Mouse (Mus musculus) erythroid progenitor cell, adult 5-6 weeks (primary cell): Measurements from ENCODE around the gene Gm28041. TPM values are rescaled to one million over a fixed set of nuclear protein-coding genes. Genes with fewer than 3 reads are reported as not detected.
"Not testable (repeated sequence)": the region's sequence is repeated elsewhere in the genome, so short reads cannot be mapped to it uniquely, and the experiment has no call there.

Source experiments
- ATAC-seq: replicated peaks from 2 replicates; pipeline ENCODE4 v1.8.0; 2016; ENCODE audit warnings: moderate number of reproducible peaks, mild to moderate bottlenecking, moderate TSS enrichment, inconsistent platforms; ENCODE audit not compliant: poor library complexity, low FRiP score, severe bottlenecking
- total RNA-seq, 2 experiments: library from RNA; stranded (forward) in 1 of 2; stranded (reverse) in 1 of 2; fragments of 150-400 nt in 1 of 2; fragments of 186-747, 209-891 nt in 1 of 2; gene quantifications; 2 replicates each; pipeline versions ENCODE4 v1.2.3 to v1.2.4; 2015 to 2017; ENCODE audit warnings: low replicate concordance in 2 of 2

The Gm28041 gene
- total RNA-seq (2015; ENCODE audit: low replicate concordance) (not detected in 2 replicates), total RNA-seq (2017; ENCODE audit: low replicate concordance) (not detected in 2 replicates)

DNA sequence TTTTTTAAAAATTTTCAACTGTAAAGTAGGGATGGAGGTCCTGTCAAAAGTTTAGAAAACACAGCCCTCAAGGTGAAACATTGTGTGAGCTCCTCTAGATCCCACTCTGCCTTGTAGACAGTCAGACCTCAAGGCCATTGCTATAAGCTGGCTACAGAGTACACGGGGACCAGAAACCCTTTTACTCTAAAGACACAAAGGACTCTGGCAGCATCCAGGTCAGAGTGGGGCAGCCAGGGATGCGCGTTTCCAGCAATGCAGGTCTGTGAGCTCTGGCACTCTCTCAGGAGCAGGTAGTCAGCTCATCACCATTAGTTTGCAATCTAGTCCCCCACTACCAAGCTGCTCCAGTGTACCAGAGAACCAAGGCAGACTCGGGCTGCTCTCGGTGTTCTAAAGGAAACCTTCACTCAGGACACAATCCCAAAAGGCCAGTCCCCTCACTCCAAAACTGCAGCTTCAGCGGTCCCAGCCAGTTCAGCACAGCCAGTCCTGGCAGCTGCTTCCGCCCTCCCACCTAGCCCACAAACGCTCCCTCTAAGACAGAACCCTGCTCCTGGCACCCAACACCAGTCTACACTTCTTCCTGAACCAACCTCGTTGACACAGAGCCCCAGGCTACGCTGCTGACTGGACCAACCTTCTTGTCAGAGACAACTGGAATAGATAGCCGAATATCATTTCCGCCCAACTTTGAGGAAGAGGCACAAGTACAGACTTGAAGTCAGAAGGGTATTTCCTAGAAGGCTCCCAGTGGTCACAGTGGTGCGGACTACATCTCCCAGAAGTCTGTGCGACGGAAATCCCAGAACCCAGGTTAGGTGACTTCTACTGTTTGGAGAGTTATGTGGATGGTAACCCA, at the start of gene Gm28041, which contains the start of gene Zfp456:
Gene Gm28041 (minus strand): TSS at position 684 of the 862 bp plus-strand sequence.
Gene Zfp456 (minus strand): TSS at position 761 of the 862 bp plus-strand sequence.
- peak; percentile 80 for ATAC-seq

DNA sequence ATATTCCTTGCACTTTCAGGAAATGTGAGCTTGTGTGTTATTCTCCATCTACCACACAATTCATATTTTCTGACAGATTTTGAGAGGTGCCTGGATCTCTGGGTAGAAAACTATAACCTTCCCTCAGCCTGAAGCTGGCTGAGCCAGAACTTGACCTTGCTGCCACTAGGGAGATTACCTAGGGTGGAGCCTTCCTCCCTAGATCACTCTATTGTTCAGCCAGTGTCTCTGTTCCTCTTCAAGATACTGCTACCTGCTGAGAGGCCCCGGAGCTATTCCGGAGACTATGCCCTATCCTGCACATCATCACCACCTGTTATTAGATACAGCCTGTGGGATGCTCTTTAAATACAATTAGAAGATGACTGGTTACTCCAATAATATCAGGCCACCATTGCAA, 47.0 kb upstream of the Gm28041 start:
- not testable (repeated sequence) for ATAC-seq

DNA sequence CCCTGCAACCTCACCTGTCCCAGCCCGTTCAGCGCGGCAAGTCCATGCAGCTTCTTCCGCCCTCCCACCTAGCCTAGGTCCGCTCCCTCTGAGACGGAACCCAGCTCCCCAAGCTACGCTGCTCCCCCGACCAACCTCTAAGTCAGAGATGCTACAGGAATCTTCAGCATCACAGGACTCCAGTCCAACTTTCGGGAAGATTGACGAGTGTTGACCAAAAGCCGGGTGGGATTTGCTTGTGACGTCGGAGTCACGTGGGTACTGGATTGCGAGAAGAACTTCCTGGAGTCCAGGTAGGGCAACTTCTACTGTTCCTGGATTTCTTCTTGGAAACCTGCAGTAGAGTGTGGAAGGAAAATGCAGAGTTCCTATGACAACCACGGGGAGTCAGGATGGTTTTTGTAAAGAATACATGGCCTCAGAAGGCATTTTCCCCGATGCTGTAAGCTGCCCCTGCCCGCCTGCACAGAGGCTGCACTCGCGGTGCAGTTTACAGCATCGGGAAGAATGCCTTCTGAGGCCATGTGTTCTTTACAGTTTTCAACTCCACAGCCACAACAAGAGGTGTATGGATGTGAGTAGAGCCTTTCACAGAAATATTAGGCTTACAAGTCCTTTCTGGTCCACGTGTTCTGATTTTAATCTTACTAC, 45.8 kb upstream of the Gm28041 start, which contains the start of gene Zfp459:
Gene Zfp459 (minus strand): TSS at position 212 of the 651 bp plus-strand sequence.
- peak; percentile 30; the same call in 1 of the 2 replicates for ATAC-seq

DNA sequence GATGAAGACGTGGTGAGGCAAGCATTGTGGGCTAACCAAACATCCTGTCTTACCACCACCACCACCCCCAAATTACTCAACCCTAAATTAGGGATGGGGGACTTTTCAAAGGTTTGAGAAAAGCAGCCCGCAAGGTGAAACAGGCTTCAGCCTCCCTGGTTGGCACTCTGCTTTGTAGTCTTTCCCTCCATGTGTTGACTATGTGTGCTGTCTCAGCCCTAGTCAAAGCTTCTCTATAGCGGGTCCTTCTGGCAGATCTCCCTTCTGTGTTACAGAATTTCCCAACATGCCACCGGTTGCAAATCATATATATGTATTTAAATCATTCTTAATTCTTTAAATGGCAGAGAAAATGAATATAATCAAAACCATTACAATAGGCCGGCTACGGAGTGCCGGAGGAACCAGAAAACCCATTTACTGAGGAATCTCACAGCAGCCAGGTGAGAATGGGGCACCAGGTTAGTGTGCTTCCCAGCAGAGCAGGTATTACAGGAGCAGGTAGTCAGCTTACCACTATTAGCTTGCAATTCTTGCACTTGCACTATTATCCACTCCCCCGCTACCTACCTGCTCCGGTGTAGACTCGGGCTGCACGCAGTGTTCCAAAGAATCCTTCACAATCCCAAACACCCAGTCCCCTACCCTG, 45.1 kb upstream of the Gm28041 start:
- ATAC-seq: no peak

DNA sequence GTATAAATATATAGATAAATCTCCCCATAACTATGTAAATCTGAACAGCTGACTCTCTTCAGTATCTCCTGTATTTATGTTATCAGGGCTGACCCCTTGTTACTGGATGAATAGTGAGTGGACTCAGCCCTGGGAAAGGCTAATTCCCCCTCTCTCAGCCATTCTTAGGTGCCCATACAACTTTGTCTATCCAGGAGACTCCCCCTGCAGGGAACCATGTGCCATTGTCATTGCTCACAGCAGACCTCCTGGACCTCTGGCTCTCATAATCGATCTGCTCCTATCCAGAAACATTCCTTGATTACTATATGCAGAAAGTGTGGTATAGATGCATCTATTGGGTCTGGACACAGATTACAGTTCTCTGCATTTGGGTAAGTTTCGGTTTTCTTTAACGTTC, 41.3 kb upstream of the Gm28041 start:
- ATAC-seq: no peak

DNA sequence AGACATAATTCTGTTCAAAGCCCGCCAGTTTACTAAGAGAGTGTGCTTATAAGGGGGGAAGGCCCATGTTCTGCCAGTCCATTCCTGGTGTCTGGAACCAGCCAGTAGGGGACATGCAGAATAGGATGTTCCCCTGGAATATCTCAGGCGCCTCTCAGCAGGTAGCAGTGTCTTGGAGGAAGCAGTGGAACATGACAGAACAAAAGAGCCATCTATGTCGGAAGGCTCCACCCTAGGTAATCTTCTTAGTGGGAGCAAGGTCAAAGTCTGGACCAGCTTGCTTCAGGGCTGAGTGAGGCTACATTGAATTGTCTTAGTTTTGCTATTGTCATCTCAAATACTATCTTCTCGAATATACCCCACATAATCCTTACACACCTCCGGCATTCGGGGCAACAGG, 40.2 kb upstream of the Gm28041 start:
- ATAC-seq: no peak

DNA sequence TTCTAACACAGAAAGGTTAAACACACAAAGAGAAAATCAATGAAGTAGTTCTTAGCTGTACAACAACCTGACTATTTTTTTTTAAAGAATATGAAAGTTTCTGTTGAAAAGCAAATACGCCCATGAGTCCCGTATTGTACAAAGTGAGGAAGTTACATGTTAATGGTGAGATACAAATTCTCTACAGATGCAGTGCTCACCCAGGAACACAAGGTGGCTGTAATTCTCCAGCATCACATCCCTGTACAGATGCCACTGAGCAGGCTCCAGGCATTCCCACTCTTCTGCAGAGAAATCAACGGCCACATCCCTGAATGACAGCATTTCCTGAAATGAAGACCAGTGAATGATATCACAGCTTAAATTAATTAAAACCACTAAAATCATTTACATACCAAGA, 38.1 kb upstream of the Gm28041 start:
- not testable (repeated sequence) for ATAC-seq

DNA sequence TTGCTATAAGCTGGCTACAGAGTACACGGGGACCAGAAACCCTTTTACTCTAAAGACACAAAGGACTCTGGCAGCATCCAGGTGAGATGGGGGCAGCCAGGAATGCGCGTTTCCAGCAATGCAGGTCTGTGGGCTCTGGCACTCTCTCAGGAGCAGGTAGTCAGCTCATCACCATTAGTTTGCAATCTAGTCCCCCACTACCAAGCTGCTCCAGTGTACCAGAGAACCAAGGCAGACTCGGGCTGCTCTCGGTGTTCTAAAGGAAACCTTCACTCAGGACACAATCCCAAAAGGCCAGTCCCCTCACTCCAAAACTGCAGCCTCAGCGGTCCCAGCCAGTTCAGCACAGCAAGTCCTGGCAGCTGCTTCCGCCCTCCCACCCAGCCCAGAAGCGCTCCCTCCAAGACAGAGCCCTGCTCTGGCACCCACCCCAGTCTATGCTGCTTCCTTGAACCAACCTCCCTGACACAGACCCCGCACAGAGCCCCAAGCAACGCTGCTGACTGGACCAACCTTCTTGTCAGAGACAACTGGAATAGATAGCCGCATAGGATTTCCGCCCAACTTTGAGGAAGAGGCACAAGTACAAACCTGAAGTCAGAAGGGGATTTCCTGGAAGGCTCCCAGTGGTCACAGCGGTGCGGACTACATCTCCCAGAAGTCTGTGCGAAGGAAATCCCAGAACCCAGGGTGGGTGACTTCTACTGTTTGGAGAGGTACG, 23.8 kb upstream of the Gm28041 start, which contains the start of gene Zfp429:
Gene Zfp429 (minus strand): TSS at position 637 of the 721 bp plus-strand sequence.
- ATAC-seq: peak; percentile 49; the same call in 1 of the 2 replicates

DNA sequence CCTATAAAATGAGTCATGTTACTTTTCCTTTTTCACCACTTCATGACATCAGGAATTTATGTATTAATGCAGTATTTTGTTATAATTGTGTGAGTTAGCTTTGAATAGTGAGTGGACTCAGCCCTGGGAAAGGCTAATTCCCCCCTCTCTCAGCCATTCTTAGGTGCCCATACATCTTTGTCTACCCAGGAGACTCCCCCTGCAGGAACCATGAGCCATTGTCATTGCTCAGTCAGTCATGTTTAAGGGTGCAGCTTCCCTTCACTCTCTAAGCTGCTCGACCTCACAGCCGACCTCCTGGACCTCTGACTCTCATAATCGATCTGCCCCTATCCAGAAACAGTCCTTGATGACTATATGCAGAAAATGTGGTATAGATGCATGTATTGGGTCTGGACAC, 722 bp upstream of the Gm28041 start:
- not testable (repeated sequence) for ATAC-seq

DNA sequence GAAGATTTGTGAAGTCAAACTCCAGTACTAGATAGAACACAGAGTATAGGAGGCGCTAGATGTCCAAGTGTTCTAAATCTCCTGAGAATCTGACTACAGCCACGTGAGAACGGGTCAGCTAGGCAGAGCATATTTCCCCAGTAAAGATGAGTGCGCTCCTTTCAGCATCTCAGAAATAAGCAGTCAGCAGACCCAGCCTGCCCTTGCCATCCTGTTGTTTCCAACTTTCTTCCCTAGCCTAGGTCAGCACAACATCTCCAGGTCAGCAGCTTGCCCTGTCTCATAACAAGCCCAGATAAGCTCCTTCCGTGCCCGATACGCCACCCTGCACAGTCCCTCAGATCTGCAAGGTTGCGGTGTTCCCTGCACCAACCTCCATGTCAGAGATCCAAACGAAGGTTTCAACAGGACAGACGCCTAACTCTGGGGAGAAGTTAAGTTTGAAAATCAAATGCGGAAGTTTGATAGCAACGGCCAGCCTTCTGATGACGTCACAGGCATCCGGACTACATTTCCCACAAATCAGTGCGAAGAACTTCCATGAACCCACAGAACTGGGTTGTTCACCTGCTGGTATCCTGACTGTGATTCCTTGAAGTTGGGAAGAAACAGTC, 15.3 kb downstream of the Gm28041 start, which contains the start of the genes Gm28044 and Zfp953:
Gene Gm28044 (minus strand): TSS at position 406 of the 614 bp plus-strand sequence.
Gene Zfp953 (minus strand): TSS at position 475 of the 614 bp plus-strand sequence.
- peak; percentile 90 for ATAC-seq

DNA sequence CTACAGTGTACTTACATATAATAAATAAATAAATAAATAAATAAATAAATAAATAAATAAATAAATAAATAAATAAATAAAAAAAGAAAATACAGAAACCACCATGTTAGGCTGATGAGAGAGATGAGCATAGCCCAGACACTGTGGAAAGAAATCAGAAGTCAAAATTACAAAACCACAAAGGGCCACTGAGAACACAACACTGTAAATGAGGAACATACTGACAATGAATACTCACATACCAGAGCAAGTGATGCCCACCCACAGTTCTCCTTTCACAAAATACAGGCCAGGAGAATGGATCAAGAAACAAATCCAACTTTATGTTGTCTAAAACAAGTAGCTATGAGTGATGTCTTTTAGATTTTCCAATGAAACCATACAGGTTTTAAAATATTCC, 23.7 kb downstream of the Gm28041 start:
- no peak for ATAC-seq

DNA sequence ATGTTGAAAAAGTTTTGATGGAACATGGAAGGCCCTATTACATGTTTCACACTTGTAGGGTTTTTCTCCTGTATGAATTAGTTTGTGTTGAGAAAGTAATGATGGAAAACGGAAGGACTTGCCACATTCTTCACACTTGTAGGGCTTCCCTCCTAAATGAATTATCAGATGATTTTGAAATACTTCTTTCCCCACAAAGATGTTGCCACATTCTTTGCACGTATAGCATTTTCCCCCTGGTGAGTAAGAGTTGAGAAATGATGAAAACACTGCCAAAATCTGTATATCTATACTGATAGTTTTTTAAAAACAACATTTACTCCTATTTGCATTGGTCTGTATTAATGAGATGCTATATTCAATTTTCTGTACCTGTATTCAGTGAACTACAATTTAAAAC, 32.1 kb downstream of the Gm28041 start:
- ATAC-seq: no peak

DNA sequence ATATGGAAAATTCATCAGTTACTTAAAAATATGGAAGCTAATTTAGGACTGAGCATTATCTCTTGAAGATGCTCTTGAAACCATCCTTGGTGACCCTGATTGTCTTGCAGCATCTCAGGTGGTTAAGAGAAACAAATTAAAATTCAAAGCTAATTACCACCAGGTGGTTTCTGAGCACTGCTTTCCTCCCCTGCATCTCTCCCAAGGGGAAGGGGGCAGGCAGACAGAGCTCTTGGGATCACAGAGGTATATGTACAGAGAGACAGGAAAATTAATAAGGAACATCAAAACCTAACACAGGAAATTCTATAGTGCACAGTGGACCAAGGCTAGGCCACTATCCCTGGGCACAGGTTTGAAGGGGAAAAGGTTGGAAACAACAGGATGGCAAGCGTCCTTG, 42.7 kb downstream of the Gm28041 start:
- 0 out of 2 replicates have a peak, but pooled peaks have one; percentile 39 for ATAC-seq

DNA sequence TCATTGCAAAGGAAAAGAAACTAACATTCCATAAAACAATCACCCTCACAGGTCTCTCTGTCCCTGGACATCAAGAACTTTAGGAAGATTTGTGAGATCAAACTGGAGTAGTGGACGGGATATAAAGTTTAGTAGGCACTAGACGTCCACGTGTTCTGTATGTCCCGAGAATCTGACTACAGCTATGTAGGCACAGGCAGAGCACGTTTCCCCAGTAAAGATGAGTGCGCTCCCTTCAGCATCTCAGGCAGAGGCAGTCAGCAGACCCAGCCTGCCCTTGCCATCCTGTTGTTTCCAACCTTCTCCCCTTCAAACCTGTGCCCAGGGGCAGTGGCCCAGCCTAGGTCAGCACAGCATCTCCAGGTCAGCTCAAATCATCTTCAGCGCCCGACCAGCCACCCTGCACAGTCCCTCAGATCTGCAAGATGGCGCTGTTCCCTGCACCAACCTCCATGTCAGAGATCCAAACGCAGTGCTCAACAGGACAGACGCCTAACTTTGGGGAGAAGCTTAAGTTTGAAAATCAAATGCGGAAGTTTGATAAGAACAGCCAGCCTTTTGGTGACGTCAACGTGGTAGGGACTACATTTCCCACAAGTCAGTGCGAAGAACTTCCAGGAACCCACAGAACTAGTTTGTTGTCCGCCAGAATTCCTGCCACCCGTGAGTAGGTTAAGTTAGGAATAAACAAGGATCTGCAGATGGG, 43.4 kb downstream of the Gm28041 start, which contains the start of gene Zfp595:
Gene Zfp595 (minus strand): TSS at position 552 of the 706 bp plus-strand sequence.
- peak; percentile 98 for ATAC-seq

DNA sequence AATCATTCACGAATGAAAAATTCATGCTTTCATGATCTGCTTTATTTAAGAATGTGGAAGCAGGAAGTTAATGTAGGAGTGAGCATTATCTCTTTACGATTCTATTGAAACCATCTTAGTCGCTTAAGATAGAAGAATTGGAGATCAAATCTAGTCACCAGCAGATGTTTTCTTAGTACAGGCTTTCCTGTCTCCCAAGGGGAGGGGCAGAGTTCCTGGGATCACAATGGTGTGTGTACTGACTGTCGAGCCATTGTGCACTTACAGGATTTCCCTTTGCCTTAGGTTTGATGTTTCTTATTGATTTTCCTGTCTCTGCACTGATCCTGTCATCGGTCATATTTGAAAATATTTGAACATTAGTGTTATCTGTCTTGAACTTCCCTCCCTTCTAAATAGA, 68.8 kb downstream of the Gm28041 start:
- no peak for ATAC-seq

DNA sequence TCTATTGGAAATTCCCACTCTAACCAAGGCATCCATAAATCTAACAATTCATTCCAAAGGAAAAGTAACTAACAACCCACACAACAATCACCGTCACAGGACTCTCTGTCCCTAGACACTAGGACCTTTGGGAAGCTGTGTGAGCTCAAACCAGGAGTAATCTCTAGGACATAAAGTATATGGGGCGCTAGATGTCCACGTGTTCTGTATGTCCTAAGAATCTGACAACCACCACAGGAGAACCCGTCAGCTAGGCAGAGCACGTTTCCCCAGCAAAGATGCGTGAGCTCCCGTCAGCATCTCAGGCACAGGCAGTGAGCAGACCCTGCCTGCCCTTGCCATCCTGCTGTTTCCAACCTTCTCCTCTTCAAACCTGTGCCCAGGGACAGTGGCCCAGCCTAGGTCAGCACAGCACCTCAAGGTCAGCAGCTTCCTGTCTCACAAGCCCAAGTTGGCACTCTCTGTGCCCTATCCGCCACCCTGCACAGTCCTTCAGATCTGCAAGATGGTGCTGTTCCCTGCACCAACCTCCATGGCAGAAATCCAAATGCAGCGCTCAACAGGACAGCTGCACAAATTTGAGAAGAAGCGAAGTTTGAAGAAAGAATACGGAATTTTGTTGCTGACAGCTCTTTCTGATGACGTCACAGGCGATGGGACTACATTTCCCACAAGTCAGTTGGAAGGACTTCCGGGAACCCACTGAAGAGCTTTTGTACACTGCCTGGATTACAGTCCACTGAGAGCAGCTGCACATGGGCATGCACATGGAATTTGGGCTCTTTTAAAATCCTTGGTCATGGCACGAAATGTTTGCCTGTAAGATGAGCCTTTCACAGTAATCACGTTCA, 69.5 kb downstream of the Gm28041 start, which contains the start of gene Zfp457:
Gene Zfp457 (minus strand): TSS at position 664 of the 851 bp plus-strand sequence.
- peak; percentile 93 for ATAC-seq
